Mouse (Mus musculus) hindbrain, embryonic 13.5 days (tissue): ENCODE measurements around the gene Ankrd12. TPM values are rescaled to one million over a fixed set of nuclear protein-coding genes. Genes with fewer than 3 reads are reported as not detected.

Source experiments
- ATAC-seq: fragments of 200-750 bp; cut with Nextera tagmentation; 2 replicates; pipeline ENCODE4 v1.8.0; 2017; ENCODE audit warnings: moderate TSS enrichment; ENCODE audit not compliant: low FRiP score
- H3K27ac ChIP-seq: fragments of 300-500 bp; sonication (generic); 2 replicates; pipeline ENCODE4 v1.5.1; 2015; ENCODE audit warnings: inconsistent platforms, mild to moderate bottlenecking, moderate library complexity
- H3K27me3 ChIP-seq: fragments of 300-500 bp; sonication (generic); 2 replicates; pipeline ENCODE4 v1.6.1; 2015; ENCODE audit warnings: mild to moderate bottlenecking, inconsistent platforms
- H3K36me3 ChIP-seq: fragments of 300-500 bp; sonication (generic); 2 replicates; pipeline ENCODE4 v1.6.1; 2015; ENCODE audit warnings: mild to moderate bottlenecking, inconsistent platforms
- H3K4me1 ChIP-seq: fragments of 300-500 bp; sonication (generic); replicated peaks from 2 replicates; pipeline ENCODE4 v1.6.1; 2015; ENCODE audit warnings: inconsistent platforms
- H3K4me2 ChIP-seq: fragments of 300-500 bp; sonication (generic); 2 replicates; pipeline ENCODE4 v1.6.1; 2015; ENCODE audit warnings: inconsistent platforms, mild to moderate bottlenecking, moderate library complexity
- H3K4me3 ChIP-seq: fragments of 300-500 bp; sonication (generic); 2 replicates; pipeline ENCODE4 v1.5.1; 2015; ENCODE audit warnings: mild to moderate bottlenecking, inconsistent platforms
- H3K9ac ChIP-seq: fragments of 300-500 bp; sonication (generic); 2 replicates; pipeline ENCODE4 v1.6.1; 2015; ENCODE audit warnings: mild to moderate bottlenecking, inconsistent platforms
- H3K9me3 ChIP-seq: fragments of 300-500 bp; sonication (generic); 2 replicates; pipeline ENCODE4 v1.6.1; 2016; ENCODE audit warnings: inconsistent platforms
- WGBS: fragments of 180-500 bp; shearing (Covaris S2); methylation state at CpG from one replicate; pipeline ENCODE4 v1.1.7; 2015; 5-methylcytosine and 5-hydroxymethylcytosine counted together
- polyA plus RNA-seq: library from polyadenylated mRNA; unstranded; fragments of >200 nt; fragmentation: Nextera tagmentation; extraction: Ambion mirVana; gene quantifications from 2 replicates; pipeline ENCODE4 v1.2.1, GENCODE M21; 2015

The Ankrd12 gene
- 148 and 150 TPM in 2 replicates for polyA plus RNA-seq

DNA sequence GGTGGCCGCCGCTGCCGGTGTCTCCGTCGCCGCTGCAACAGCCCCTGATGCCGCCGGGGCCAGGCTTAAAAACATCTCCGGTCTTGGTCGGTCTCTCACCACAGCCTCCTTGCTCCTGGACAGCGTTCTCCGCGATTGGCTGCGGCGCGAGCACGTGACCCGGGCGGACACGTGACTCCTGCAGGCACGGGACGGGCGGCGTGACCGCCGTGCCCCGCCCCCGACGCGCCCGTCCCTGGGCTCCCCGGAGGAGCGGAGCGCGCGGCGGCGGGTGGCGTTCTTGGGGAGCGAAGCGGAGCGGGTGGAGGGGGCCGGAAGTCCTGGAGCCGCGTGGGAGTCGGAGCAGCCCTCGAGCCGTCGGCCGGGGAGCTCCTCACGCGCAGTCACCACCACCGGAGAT lies at the start of gene Ankrd12:
Gene Ankrd12 (minus strand): TSS at position 156 of the 400 bp plus-strand sequence.
- peaks cover 39% of the 10 kb centered on the region for H3K4me1 ChIP-seq
- H3K27ac ChIP-seq, result peak within 1 kb of the TSS; percentile 98
- WGBS, result 2% methylated on average over 45 of the region's 53 CpGs
- H3K9me3 ChIP-seq, result no peaks in the 10 kb centered on the region
- H3K9ac ChIP-seq, result peak within 1 kb of the TSS; percentile 97
- H3K4me3 ChIP-seq, result peak within 1 kb of the TSS; percentile 94
- no peaks in the 10 kb centered on the region for H3K27me3 ChIP-seq
- H3K4me2 ChIP-seq, result peak within 1 kb of the TSS; percentile 80
- peak; percentile 97 for ATAC-seq
- H3K36me3 ChIP-seq, result peaks cover 21% of the 10 kb centered on the region

GRCm38 (mm10) chr17:66125211-66125610 lies 48.3 kb upstream of the Ankrd12 start:
- 74% methylated on average over 5 of the region's 5 CpGs for WGBS
- no peak overlapping the region for H3K4me3 ChIP-seq
- no peak for ATAC-seq
- H3K9me3 ChIP-seq, result no peaks in the 10 kb centered on the region
- 0 out of 2 replicates have a peak overlapping the region, but pooled peaks have one; percentile 3 for H3K9ac ChIP-seq
- H3K27ac ChIP-seq, result no peak overlapping the region
- peaks cover 8% of the 10 kb centered on the region for H3K36me3 ChIP-seq
- H3K4me1 ChIP-seq, result peaks cover 9% of the 10 kb centered on the region
- H3K27me3 ChIP-seq, result no peaks in the 10 kb centered on the region
- no peak overlapping the region for H3K4me2 ChIP-seq

DNA sequence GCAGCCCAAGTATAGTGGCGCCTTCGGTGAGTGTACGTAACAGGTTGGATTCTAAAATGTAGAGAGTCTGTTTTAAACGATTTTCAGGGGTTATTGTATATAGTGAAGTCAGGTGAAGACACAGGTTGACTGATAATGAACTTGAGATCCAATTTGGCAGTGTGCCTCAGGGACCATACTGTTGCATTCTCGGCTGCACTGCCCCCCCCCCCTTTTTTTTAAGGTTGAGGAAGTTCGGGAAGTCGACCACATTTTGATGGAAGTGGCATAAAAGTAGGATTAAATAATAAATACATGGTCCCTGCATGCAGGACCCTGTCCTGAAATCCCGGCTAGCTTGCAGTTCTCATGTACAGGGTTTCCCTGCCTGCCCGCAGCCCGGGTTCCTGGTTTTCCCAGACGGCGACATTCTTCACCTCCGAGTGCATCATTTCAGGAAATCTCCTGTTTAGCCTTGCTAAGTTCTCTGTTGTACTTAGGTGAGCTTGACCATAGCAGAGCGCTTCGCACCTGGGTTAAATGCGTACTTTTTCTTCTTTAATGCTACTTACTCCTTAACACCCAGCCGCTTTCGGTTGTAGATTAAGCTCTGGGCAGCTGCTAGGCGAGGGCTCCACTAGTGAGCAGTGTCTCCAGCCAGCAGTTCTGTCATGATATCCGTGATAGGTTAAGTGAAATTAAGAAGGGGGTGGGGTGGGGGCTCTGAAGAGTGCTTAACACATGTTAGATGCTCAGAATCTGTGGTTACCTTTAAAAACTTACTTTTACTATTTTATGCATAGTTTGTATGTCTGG lies 47.1 kb upstream of the Ankrd12 start:
- Histone ChIP-seq H3K27ac (peak overlapping the region; percentile 52; the same call in 1 of the 2 replicates), H3K27me3 (no peaks in the 10 kb centered on the region), H3K4me1 (peaks cover 9% of the 10 kb centered on the region), H3K9me3 (no peaks in the 10 kb centered on the region), H3K36me3 (peaks cover 18% of the 10 kb centered on the region), H3K4me2 (peak overlapping the region; percentile 70), H3K4me3 (peak overlapping the region; percentile 76), H3K9ac (peak overlapping the region; percentile 78)
- peak; percentile 26 for ATAC-seq
- WGBS, result 3% methylated on average over 20 of the region's 20 CpGs

DNA sequence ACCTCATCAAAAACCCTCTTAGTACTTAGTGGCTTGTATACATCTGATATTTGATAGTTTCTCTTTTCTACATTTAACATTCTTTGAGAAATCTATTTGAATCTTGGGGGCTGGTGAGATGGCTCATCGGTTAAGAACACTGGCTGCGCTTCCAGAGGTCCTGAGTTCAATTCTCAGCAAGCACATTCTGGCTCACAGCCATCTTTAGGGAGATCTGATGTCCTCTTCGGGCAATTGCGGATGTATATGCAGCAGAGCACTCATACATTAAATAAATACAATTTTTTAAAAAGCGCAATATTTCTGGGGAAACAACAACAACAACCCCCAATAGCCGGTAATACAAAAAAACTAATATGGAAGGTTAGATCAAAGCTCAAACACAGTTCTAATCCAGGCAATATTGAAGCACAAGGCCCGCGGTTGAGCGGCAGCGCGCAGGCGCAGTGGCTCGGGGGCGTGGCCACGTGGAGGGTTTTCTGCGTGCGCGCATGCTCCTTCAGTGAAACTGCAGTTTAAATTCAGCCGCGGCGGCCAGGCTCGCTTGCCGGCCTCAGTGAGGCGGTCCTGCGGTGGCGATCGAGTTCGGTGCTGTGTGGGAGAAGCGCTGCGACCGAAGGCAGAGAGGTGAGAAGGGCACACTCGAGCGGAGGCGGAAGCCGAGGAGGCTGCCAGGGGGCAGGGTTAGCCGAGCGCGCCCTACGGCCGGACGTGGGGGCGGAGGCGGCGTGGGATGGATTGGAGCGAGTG lies 46.4 kb upstream of the Ankrd12 start, which contains the start of gene Ddx11:
Gene Ddx11 (plus strand): TSS at position 455 of the 750 bp plus-strand sequence.
- Histone ChIP-seq H3K4me2 (peak within 1 kb of the TSS; percentile 70), H3K27ac (peak within 1 kb of the TSS; percentile 52; the same call in 1 of the 2 replicates), H3K4me3 (peak within 1 kb of the TSS; percentile 76), H3K27me3 (no peaks in the 10 kb centered on the region), H3K4me1 (peaks cover 9% of the 10 kb centered on the region), H3K9me3 (no peaks in the 10 kb centered on the region), H3K9ac (peak within 1 kb of the TSS; percentile 78), H3K36me3 (peaks cover 26% of the 10 kb centered on the region)
- ATAC-seq, result peak; percentile 87
- WGBS, result 5% methylated on average over 45 of the region's 45 CpGs

- H3K27me3 ChIP-seq, result no peaks in the 10 kb centered on the region
- H3K4me3 ChIP-seq, result no peak overlapping the region
- 86% methylated on average over 1 of the region's 1 CpGs for WGBS
- H3K27ac ChIP-seq, result no peak overlapping the region
- H3K36me3 ChIP-seq, result peaks cover 47% of the 10 kb centered on the region
- no peak overlapping the region for H3K4me2 ChIP-seq
- no peaks in the 10 kb centered on the region for H3K9me3 ChIP-seq
- ATAC-seq, result no peak
- no peak overlapping the region for H3K9ac ChIP-seq
- H3K4me1 ChIP-seq, result peaks cover 9% of the 10 kb centered on the region
Observed at GRCm38 (mm10) chr17:66120701-66121100, 43.8 kb upstream of the Ankrd12 start.

DNA sequence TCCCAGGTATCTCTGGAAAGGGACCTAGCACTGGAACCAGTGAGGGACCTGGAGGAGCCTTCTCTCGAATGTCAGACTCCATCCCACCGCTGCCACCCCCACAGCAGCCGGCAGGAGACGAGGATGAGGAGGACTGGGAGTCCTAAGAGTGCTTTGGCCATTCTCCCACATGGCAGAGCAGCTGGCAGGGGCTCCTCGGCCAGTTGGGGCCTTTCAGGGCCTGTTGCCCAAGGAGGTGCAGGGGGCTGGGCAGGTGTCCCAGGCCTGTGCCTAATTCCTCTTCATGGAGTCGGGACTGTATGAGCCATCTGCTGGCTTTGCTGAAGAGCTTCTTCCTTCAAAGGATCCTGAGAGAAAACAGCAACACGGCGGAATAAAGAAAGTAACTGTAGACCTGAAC lies 42.1 kb upstream of the Ankrd12 start:
- ATAC-seq, result no peak
- Histone ChIP-seq H3K27me3 (no peaks in the 10 kb centered on the region), H3K4me2 (no peak overlapping the region), H3K4me3 (no peak overlapping the region), H3K9ac (no peak overlapping the region), H3K36me3 (peaks cover 65% of the 10 kb centered on the region), H3K27ac (no peak overlapping the region), H3K4me1 (peaks cover 4% of the 10 kb centered on the region), H3K9me3 (no peaks in the 10 kb centered on the region)
- WGBS, result 92% methylated on average over 8 of the region's 8 CpGs

DNA sequence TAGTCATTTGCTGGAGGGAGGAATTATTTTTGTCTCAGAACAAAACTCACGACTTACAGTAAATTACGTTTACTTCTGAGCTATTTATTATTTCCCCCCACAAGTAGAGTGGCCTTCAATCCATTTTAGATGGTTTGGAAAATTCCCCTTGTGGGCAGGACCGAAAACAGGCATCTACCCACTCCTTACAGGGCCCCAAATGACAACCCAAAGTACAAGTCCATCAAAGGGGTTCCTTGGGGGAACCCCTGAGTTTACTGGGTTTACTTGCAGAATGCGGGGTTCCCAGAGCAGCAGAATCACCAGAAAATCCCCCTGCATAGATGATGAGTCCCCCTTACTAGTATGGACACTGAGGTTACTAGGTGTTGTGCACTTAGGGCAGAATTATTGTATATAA lies 35.3 kb upstream of the Ankrd12 start:
- no peak for ATAC-seq
- H3K4me1 ChIP-seq, result peaks cover 21% of the 10 kb centered on the region
- H3K9me3 ChIP-seq, result no peaks in the 10 kb centered on the region
- H3K9ac ChIP-seq, result peak overlapping the region; percentile 86
- WGBS, result 55% methylated on average over 4 of the region's 4 CpGs
- peak overlapping the region; percentile 83 for H3K4me3 ChIP-seq
- H3K4me2 ChIP-seq, result peak overlapping the region; percentile 68
- no peaks in the 10 kb centered on the region for H3K27me3 ChIP-seq
- H3K27ac ChIP-seq, result no peak overlapping the region
- peaks cover 36% of the 10 kb centered on the region for H3K36me3 ChIP-seq

DNA sequence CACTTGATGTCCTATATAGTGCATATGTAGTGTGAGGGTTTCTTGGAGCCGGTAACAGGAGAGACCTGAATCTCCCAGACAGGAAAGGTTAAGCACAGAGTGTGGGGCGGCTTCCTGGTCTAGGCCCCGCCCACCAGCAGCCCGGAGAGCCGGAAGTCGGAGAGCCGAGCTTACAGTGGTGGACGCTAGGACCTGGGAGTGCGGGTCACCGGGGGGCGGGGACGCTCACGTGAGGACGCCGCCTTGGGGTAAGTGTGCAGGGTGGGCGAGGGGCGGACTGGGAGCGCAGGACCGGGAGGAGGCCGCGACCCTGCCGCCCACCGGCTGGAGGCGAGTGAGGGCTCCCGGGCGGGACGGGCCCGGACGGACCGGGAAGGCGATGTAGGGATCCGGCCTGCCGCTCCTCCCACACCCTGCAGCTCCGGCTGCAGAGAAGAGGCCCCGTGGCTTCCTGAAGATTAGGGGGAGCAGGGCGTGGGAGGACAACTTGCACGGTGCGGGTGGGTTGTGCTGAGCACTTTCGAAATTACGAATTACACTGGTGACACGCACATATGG lies 34.6 kb upstream of the Ankrd12 start, which contains the start of gene Washc1:
Gene Washc1 (plus strand): TSS at position 144 of the 558 bp plus-strand sequence.
- Histone ChIP-seq H3K9me3 (no peaks in the 10 kb centered on the region), H3K4me2 (peak within 1 kb of the TSS; percentile 68), H3K27ac (peak within 1 kb of the TSS; percentile 78), H3K36me3 (peaks cover 29% of the 10 kb centered on the region), H3K4me1 (peaks cover 21% of the 10 kb centered on the region), H3K9ac (peak within 1 kb of the TSS; percentile 86), H3K27me3 (no peaks in the 10 kb centered on the region), H3K4me3 (peak within 1 kb of the TSS; percentile 83)
- ATAC-seq, result peak; percentile 97
- under 1% methylated on average over 41 of the region's 41 CpGs for WGBS

- Histone ChIP-seq H3K9me3 (no peaks in the 10 kb centered on the region), H3K27me3 (no peaks in the 10 kb centered on the region), H3K27ac (no peak overlapping the region), H3K9ac (peak overlapping the region; percentile 86), H3K4me1 (peaks cover 21% of the 10 kb centered on the region), H3K4me2 (peak overlapping the region; percentile 68), H3K36me3 (peaks cover 21% of the 10 kb centered on the region), H3K4me3 (peak overlapping the region; percentile 83)
- 50% methylated on average over 6 of the region's 6 CpGs for WGBS
- peak; percentile 22; the same call in 1 of the 2 replicates for ATAC-seq
Observed at GRCm38 (mm10) chr17:66110746-66111145, 33.9 kb upstream of the Ankrd12 start.

DNA sequence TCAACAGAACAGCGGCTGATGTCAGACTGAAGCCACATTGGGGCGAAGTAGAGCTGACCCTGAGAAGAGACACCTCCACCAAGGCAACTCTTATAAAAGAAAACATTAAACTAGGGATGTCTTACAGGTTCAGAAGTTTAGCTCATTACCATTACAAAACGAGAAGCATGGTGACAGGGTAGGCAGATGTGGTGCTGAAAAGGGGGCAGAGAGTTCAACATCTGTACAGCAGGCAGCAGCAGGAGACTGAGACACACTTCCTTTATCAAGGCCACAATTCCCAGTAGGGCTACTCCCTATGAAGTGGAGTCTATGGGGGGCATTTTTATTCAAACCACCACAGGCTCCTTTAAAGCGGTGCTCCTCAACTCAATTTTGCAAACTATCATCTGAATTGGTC lies 31.3 kb upstream of the Ankrd12 start:
- Histone ChIP-seq H3K27me3 (no peaks in the 10 kb centered on the region), H3K4me3 (no peak overlapping the region), H3K4me1 (peaks cover 21% of the 10 kb centered on the region), H3K36me3 (no peaks in the 10 kb centered on the region), H3K9me3 (no peaks in the 10 kb centered on the region), H3K27ac (no peak overlapping the region), H3K9ac (no peak overlapping the region), H3K4me2 (no peak overlapping the region)
- 89% methylated on average over 4 of the region's 4 CpGs for WGBS
- no peak for ATAC-seq

DNA sequence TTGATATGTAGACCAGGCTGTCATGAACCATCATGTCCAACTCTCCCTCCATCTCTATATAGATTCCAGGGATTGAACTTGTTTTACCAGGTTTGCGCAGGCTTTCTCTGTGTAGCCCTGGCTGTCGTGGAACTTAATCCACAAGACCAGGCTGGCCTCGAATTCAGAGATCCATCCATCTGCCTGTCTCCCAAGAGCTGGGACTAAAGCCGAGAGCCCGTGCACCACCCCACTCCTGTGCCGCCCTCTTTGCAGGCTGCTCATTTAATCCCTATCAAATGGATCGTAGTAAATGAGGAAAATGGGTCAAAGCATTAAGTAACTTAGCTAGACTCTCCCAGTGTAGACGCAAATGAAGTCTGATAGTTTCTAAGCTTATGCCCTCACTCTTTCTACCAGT lies 30.6 kb upstream of the Ankrd12 start:
- Histone ChIP-seq H3K9me3 (no peaks in the 10 kb centered on the region), H3K4me1 (peaks cover 16% of the 10 kb centered on the region), H3K4me3 (no peak overlapping the region), H3K27me3 (no peaks in the 10 kb centered on the region), H3K27ac (no peak overlapping the region), H3K9ac (no peak overlapping the region), H3K4me2 (no peak overlapping the region), H3K36me3 (no peaks in the 10 kb centered on the region)
- ATAC-seq, result no peak
- WGBS, result 71% methylated on average over 8 of the region's 8 CpGs
